In genomic region chr13:13638725-13639124, GRCm38 (mm10) we compare ENCODE assay signal across 25 mouse cellular contexts. TPM values are rescaled to one million over a fixed set of nuclear protein-coding genes. Genes with fewer than 3 reads are reported as not detected.
DNase-seq lines count a peak whose midpoint lies in the region; ATAC-seq and TF ChIP-seq lines count a peak whose summit lies in the region.
"Had no signal": no experiment of that assay in that cellular context is flagged by ENCODE, and none has a peak within 500 bp of the region (broad histone marks: within the 10 kb centered on the region; RNA-seq: fewer than 3 reads in every experiment).

No protein-coding gene starts in this region.

- no peak for ATAC-seq in midbrain, embryonic 14.5 days (ENCODE audit: low FRiP score, low TSS enrichment)
- no peak for ATAC-seq in midbrain, embryonic 13.5 days
- peak; percentile 65 for ATAC-seq in forebrain, embryonic 14.5 days
- ATAC-seq in intestine, postnatal 0 days: no peak
- ATAC-seq: hindbrain, embryonic 16.5 days; intestine, embryonic 15.5 days; liver, embryonic 12.5 days had no signal

- H3K27ac ChIP-seq in midbrain, embryonic 14.5 days (replicated peaks; ENCODE audit: low read depth, low read length): no peak overlapping the region
- H3K27ac ChIP-seq in midbrain, embryonic 13.5 days: no peak overlapping the region
- H3K27ac ChIP-seq in forebrain, embryonic 14.5 days (ENCODE audit: low read depth, low read length): no peak overlapping the region
- H3K27ac ChIP-seq in intestine, postnatal 0 days (ENCODE audit: low read depth, low read length): no peak overlapping the region
- H3K27ac ChIP-seq: heart, embryonic 15.5 days; intestine, embryonic 15.5 days; limb, embryonic 13.5 days; liver, embryonic 12.5 days; stomach, postnatal 0 days had no signal

- H3K4me2 ChIP-seq in midbrain, embryonic 14.5 days (ENCODE audit: low read length): no peak overlapping the region
- H3K4me2 ChIP-seq in midbrain, embryonic 13.5 days (replicated peaks): no peak overlapping the region
- H3K4me2 ChIP-seq in forebrain, embryonic 14.5 days (ENCODE audit: low read length): no peak overlapping the region
- no peak overlapping the region for H3K4me2 ChIP-seq in intestine, postnatal 0 days (replicated peaks; ENCODE audit: low read depth)
- H3K4me2 ChIP-seq: heart, embryonic 15.5 days; intestine, embryonic 15.5 days; limb, embryonic 13.5 days; liver, embryonic 12.5 days had no signal

- H3K9me3 ChIP-seq in midbrain, embryonic 14.5 days (ENCODE audit: control insufficient read depth, low read length): no peaks in the 10 kb centered on the region
- no peaks in the 10 kb centered on the region for H3K9me3 ChIP-seq in midbrain, embryonic 13.5 days
- no peaks in the 10 kb centered on the region for H3K9me3 ChIP-seq in forebrain, embryonic 14.5 days (replicated peaks; ENCODE audit: control insufficient read depth, low read length)
- no peaks in the 10 kb centered on the region for H3K9me3 ChIP-seq in intestine, postnatal 0 days (ENCODE audit: control insufficient read depth)
- H3K9me3 ChIP-seq: heart, embryonic 15.5 days; intestine, embryonic 15.5 days; limb, embryonic 13.5 days; liver, embryonic 12.5 days; megakaryocyte, embryonic 14.5 days had no signal

- H3K9ac ChIP-seq in midbrain, embryonic 14.5 days (replicated peaks; ENCODE audit: low read length): no peak overlapping the region
- H3K9ac ChIP-seq in midbrain, embryonic 13.5 days (replicated peaks): no peak overlapping the region
- no peak overlapping the region for H3K9ac ChIP-seq in forebrain, embryonic 14.5 days (ENCODE audit: low read length)
- no peak overlapping the region for H3K9ac ChIP-seq in intestine, postnatal 0 days (ENCODE audit: low read depth, low read length)
- H3K9ac ChIP-seq: heart, embryonic 15.5 days; intestine, embryonic 15.5 days; limb, embryonic 13.5 days; liver, embryonic 12.5 days had no signal

- peak; percentile 10 for DNase-seq in embryo, embryonic 11 days
- no peak for DNase-seq in embryo, embryonic 10 days (ENCODE audit: low spot score)
- DNase-seq in midbrain, embryonic 14.5 days: peak; percentile 11
- peak; percentile 30 for DNase-seq in forebrain, embryonic 14.5 days (ENCODE audit: low spot score)
- no peak for DNase-seq in adrenal gland, postnatal 4 days (ENCODE audit: low spot score in 2 of 2)
- DNase-seq: adrenal gland, adult 8-10 months; cerebellum, adult 8-10 months; cerebellum, postnatal 36 days; gastrocnemius, postnatal 36 days; heart, postnatal 36 days; kidney, adult 9 months; kidney, postnatal 14 days; lung, adult 18-20 months; lung, postnatal 10 days; thymus, adult 2 months; thymus, postnatal 4 days had no signal

- no peak overlapping the region for H3K4me3 ChIP-seq in midbrain, embryonic 14.5 days (replicated peaks; ENCODE audit: low read depth, low read length)
- H3K4me3 ChIP-seq in midbrain, embryonic 13.5 days (replicated peaks): no peak overlapping the region
- no peak overlapping the region for H3K4me3 ChIP-seq in forebrain, embryonic 14.5 days (ENCODE audit: low read depth, low read length)
- H3K4me3 ChIP-seq in intestine, postnatal 0 days (ENCODE audit: low read depth, low read length): no peak overlapping the region
- H3K4me3 ChIP-seq: heart, embryonic 15.5 days; intestine, embryonic 15.5 days; limb, embryonic 13.5 days; liver, embryonic 12.5 days; megakaryocyte, embryonic 14.5 days had no signal

- WGBS in midbrain, embryonic 14.5 days: 35% methylated on average over 4 of the region's 4 CpGs
- 26% methylated on average over 4 of the region's 4 CpGs for WGBS in midbrain, embryonic 13.5 days
- WGBS in forebrain, embryonic 14.5 days: 7% methylated on average over 4 of the region's 4 CpGs
- WGBS in intestine, postnatal 0 days: 86% methylated on average over 4 of the region's 4 CpGs

- 0 out of 2 replicates have a peak, but pooled peaks cover 10% of the 10 kb centered on the region for H3K36me3 ChIP-seq in midbrain, embryonic 14.5 days (ENCODE audit: control insufficient read depth, insufficient read depth, low read length)
- peaks cover 9% of the 10 kb centered on the region for H3K36me3 ChIP-seq in midbrain, embryonic 13.5 days
- H3K36me3 ChIP-seq in forebrain, embryonic 14.5 days (ENCODE audit: control insufficient read depth, insufficient read depth, low read length): 0 out of 2 replicates have a peak, but pooled peaks cover 3% of the 10 kb centered on the region
- H3K36me3 ChIP-seq in intestine, postnatal 0 days (ENCODE audit: control insufficient read depth, insufficient read depth): no peaks in the 10 kb centered on the region
- H3K36me3 ChIP-seq: intestine, embryonic 15.5 days had no signal

- no peaks in the 10 kb centered on the region for H3K4me1 ChIP-seq in midbrain, embryonic 14.5 days (ENCODE audit: control insufficient read depth, insufficient read depth, low read length)
- 0 out of 2 replicates have a peak, but pooled peaks cover 5% of the 10 kb centered on the region for H3K4me1 ChIP-seq in midbrain, embryonic 13.5 days (replicated peaks)
- H3K4me1 ChIP-seq in forebrain, embryonic 14.5 days (ENCODE audit: control insufficient read depth, insufficient read depth, low read length): peaks cover 3% of the 10 kb centered on the region; the same call in 1 of the 2 replicates
- no peaks in the 10 kb centered on the region for H3K4me1 ChIP-seq in intestine, postnatal 0 days (replicated peaks; ENCODE audit: control insufficient read depth, insufficient read depth, low read length)
- H3K4me1 ChIP-seq: heart, embryonic 15.5 days; intestine, embryonic 15.5 days; limb, embryonic 13.5 days; liver, embryonic 12.5 days had no signal

- no peaks in the 10 kb centered on the region for H3K27me3 ChIP-seq in midbrain, embryonic 14.5 days (ENCODE audit: control insufficient read depth, insufficient read depth, low read length)
- H3K27me3 ChIP-seq in midbrain, embryonic 13.5 days: no peaks in the 10 kb centered on the region
- H3K27me3 ChIP-seq in forebrain, embryonic 14.5 days (replicated peaks; ENCODE audit: control insufficient read depth, insufficient read depth, low read length): no peaks in the 10 kb centered on the region
- no peaks in the 10 kb centered on the region for H3K27me3 ChIP-seq in intestine, postnatal 0 days (replicated peaks; ENCODE audit: control insufficient read depth, insufficient read depth, low read length)
- H3K27me3 ChIP-seq: heart, embryonic 15.5 days; intestine, embryonic 15.5 days; limb, embryonic 13.5 days; liver, embryonic 12.5 days; megakaryocyte, embryonic 14.5 days had no signal

- TF ChIP-seq CTCF in intestine, postnatal 0 days (IDR thresholded peaks at IDR 0.05; ENCODE audit: low read depth): no peak

RNA-seq across cellular contexts. Expression of gene Lyst, which starts 48.5 kb away (rescaled TPM):
- 6.4 and 8.8 TPM in 2 replicates for polyA plus RNA-seq in midbrain, embryonic 14.5 days (2014; fragmentation: Nextera tagmentation; extraction: Ambion mirVana)
- 4.5 and 4.8 TPM in 2 replicates for polyA plus RNA-seq in midbrain, embryonic 13.5 days (2015; fragmentation: Nextera tagmentation; extraction: Ambion mirVana)
- 2.8 and 5.1 TPM in 2 replicates for polyA plus RNA-seq in forebrain, embryonic 14.5 days (2014; fragmentation: Nextera tagmentation; extraction: Ambion mirVana)
- 10 to 100 TPM; 35.4 to 35.8 TPM for total RNA-seq in adrenal gland, postnatal 4 days (2021)
- 1.1 and 1.7 TPM in 2 replicates for polyA plus RNA-seq in intestine, postnatal 0 days (2015; fragmentation: Nextera tagmentation; extraction: Ambion mirVana)

Comparison
In these comparisons a context has a peak if more than half of its experiments do, and no peak if none do; other contexts are left out.
1. DNase-seq: peak in embryo, embryonic 11 days (single experiment), midbrain, embryonic 14.5 days (single experiment) and forebrain, embryonic 14.5 days (single experiment); none in embryo, embryonic 10 days (single experiment) and adrenal gland, postnatal 4 days (0 of 2).